Mouse (Mus musculus): Measurements from ENCODE around the gene Sestd1.

DNA sequence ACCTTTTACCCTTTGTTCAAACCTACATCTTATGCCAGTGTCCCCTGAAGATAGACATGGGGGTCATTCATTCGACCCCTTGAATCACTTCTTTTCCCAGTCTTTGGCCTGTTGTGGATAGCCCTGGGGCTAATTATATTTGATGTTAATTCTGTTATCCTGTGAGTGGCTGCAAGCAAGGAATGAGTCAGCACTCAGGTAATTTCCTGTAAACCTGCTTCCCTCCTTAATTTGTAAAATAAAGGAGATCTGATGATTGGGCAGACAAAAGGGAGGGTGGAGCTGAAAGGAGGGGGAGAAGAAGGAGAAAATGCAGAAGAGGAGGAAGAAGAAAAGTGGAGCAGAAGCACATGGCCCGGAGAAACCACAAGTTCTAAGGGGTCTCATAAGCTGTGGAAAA lies 133.4 kb downstream of the Sestd1 start:
- TF ChIP-seq POLR2A (IDR thresholded peaks at IDR 0.05; ENCODE audit: insufficient read length, low read depth) (no peak), POLR2AphosphoS2 (IDR thresholded peaks at IDR 0.05; ENCODE audit: insufficient read length, low read depth) (no peak), TCF12 (IDR thresholded peaks at IDR 0.05; ENCODE audit: insufficient read depth, poor library complexity, severe bottlenecking) (no peak), CEBPB (IDR thresholded peaks at IDR 0.05; ENCODE audit: insufficient read depth, poor library complexity, severe bottlenecking) (no peak), MYOD1 (IDR thresholded peaks at IDR 0.05; ENCODE audit: control insufficient read depth in 1 of 3, insufficient read length in 2 of 3, low read depth in 2 of 3) (no peak), USF1 (IDR thresholded peaks at IDR 0.05; ENCODE audit: low read depth) (no peak), REST (IDR thresholded peaks at IDR 0.05; ENCODE audit: insufficient read depth, insufficient read length) (no peak), E2F4 (IDR thresholded peaks at IDR 0.05; ENCODE audit: insufficient read depth) (no peak), MAX (IDR thresholded peaks at IDR 0.05; ENCODE audit: low read depth) (no peak), SRF (IDR thresholded peaks at IDR 0.05; ENCODE audit: control insufficient read depth, insufficient read length, low read depth) (no peak)

Measured in myocyte (in vitro differentiated cells).